Mouse (Mus musculus): ENCODE measurements at regions not wholly inside any gene's neighbourhood (a gene's known extent, or its start where the extent isn't known, plus 50 kb on each side); places are given as distances from the start of the nearest gene placed in this dataset.

GRCm38 (mm10) chr9:118228691-118229427 is 78.9 kb upstream of the Cmc1 start:
- no peaks in the 10 kb centered on the region for H3K36me3 ChIP-seq (ENCODE audit: control insufficient read depth, insufficient read depth, low read length, poor library complexity, severe bottlenecking)
- in situ Hi-C loops (cut with MboI; ENCODE audit: low sequenced_read_pairs in 2 of 2, unreplicated experiment in 2 of 2) = no loop called here
- H3K9ac ChIP-seq (ENCODE audit: insufficient read depth, low read depth, low read length, poor library complexity, severe bottlenecking) = no peak overlapping the region
- no peak overlapping the region for H3K4me3 ChIP-seq (ENCODE audit: insufficient read depth in 1 of 2, low read depth in 1 of 2, low read length in 2 of 2, poor library complexity in 1 of 2, severe bottlenecking in 1 of 2)
- DNase-seq (ENCODE audit: low read depth, low spot score) = no peak
- TF ChIP-seq MAFK (IDR thresholded peaks at IDR 0.05; ENCODE audit: insufficient read depth, low read depth, low read length) (no peak), ZC3H11A (IDR thresholded peaks at IDR 0.05; ENCODE audit: borderline replicate concordance, low read depth, low read length) (no peak), ZNF384 (IDR thresholded peaks at IDR 0.05; ENCODE audit: low read depth, low read length) (no peak), CHD2 (IDR thresholded peaks at IDR 0.05; ENCODE audit: low read depth, low read length) (no peak), HCFC1 (IDR thresholded peaks at IDR 0.05; ENCODE audit: borderline replicate concordance, insufficient read depth, low read length) (no peak)
- H3K9me3 ChIP-seq (ENCODE audit: control insufficient read depth, insufficient read depth, low read depth, low read length) = no peaks in the 10 kb centered on the region
- peaks cover 0 to 2% of the 10 kb centered on the region in 2 experiments; a peak in 1 of 4 replicates for H3K4me1 ChIP-seq (ENCODE audit: control insufficient read depth in 2 of 2, insufficient read depth in 2 of 2, low read length in 2 of 2, poor library complexity in 1 of 2)
- H3K27ac ChIP-seq (ENCODE audit: insufficient read depth, low read depth, low read length, poor library complexity, severe bottlenecking) = no peak overlapping the region

DNA sequence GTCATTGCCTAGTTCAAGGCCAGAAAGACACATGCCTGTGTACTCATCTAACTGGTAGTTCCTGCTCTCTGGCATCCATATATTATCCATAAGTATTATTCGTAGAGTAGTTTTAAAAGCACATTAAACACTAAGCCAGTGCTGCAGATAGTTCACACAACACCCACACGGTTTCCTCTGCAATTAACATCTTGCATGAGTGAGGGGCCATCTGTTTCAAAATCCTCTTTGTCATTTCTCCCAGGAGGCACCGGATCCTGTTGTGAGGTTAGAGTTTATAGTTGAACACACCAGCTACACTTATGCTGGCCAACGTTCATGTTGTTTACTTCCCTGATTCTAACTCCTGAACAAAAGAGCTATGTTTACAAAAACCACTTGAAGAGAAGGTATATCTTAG is 90.7 kb upstream of the Cmc1 start:
- in situ Hi-C loops (cut with MboI; ENCODE audit: low sequenced_read_pairs in 2 of 2, unreplicated experiment in 2 of 2) = no loop called here
- no peak for TF ChIP-seq ZNF384 (IDR thresholded peaks at IDR 0.05; ENCODE audit: low read depth, low read length)
- TF ChIP-seq MAFK (IDR thresholded peaks at IDR 0.05; ENCODE audit: insufficient read depth, low read depth, low read length) = no peak
- no peak for TF ChIP-seq CHD2 (IDR thresholded peaks at IDR 0.05; ENCODE audit: low read depth, low read length)
- TF ChIP-seq ZC3H11A (IDR thresholded peaks at IDR 0.05; ENCODE audit: borderline replicate concordance, low read depth, low read length) = no peak
- TF ChIP-seq HCFC1 (IDR thresholded peaks at IDR 0.05; ENCODE audit: borderline replicate concordance, insufficient read depth, low read length) = no peak
- Histone ChIP-seq H3K9me3 (ENCODE audit: control insufficient read depth, insufficient read depth, low read depth, low read length) (no peaks in the 10 kb centered on the region; the same call in 1 of the 2 replicates), H3K27ac (ENCODE audit: insufficient read depth, low read depth, low read length, poor library complexity, severe bottlenecking) (no peak overlapping the region), H3K4me3 (ENCODE audit: insufficient read depth in 1 of 2, low read depth in 1 of 2, low read length in 2 of 2, poor library complexity in 1 of 2, severe bottlenecking in 1 of 2) (no peak overlapping the region), H3K9ac (ENCODE audit: insufficient read depth, low read depth, low read length, poor library complexity, severe bottlenecking) (no peak overlapping the region), H3K4me1 (ENCODE audit: control insufficient read depth in 2 of 2, insufficient read depth in 2 of 2, low read length in 2 of 2, poor library complexity in 1 of 2) (no peaks in the 10 kb centered on the region), H3K36me3 (ENCODE audit: control insufficient read depth, insufficient read depth, low read length, poor library complexity, severe bottlenecking) (no peaks in the 10 kb centered on the region)
- no peak for DNase-seq (ENCODE audit: low read depth, low spot score)

- TF ChIP-seq CHD2 (IDR thresholded peaks at IDR 0.05; ENCODE audit: low read depth, low read length) (no peak), MAFK (IDR thresholded peaks at IDR 0.05; ENCODE audit: insufficient read depth, low read depth, low read length) (no peak), ZC3H11A (IDR thresholded peaks at IDR 0.05; ENCODE audit: borderline replicate concordance, low read depth, low read length) (no peak), ZNF384 (IDR thresholded peaks at IDR 0.05; ENCODE audit: low read depth, low read length) (no peak), HCFC1 (IDR thresholded peaks at IDR 0.05; ENCODE audit: borderline replicate concordance, insufficient read depth, low read length) (no peak)
- Histone ChIP-seq H3K36me3 (ENCODE audit: control insufficient read depth, insufficient read depth, low read length, poor library complexity, severe bottlenecking) (no peaks in the 10 kb centered on the region), H3K27ac (ENCODE audit: insufficient read depth, low read depth, low read length, poor library complexity, severe bottlenecking) (no peak overlapping the region), H3K4me1 (ENCODE audit: control insufficient read depth in 2 of 2, insufficient read depth in 2 of 2, low read length in 2 of 2, poor library complexity in 1 of 2) (no peaks in the 10 kb centered on the region), H3K9ac (ENCODE audit: insufficient read depth, low read depth, low read length, poor library complexity, severe bottlenecking) (no peak overlapping the region), H3K9me3 (ENCODE audit: control insufficient read depth, insufficient read depth, low read depth, low read length) (no peaks in the 10 kb centered on the region), H3K4me3 (ENCODE audit: insufficient read depth in 1 of 2, low read depth in 1 of 2, low read length in 2 of 2, poor library complexity in 1 of 2, severe bottlenecking in 1 of 2) (no peak overlapping the region)
- DNase-seq (ENCODE audit: low read depth, low spot score) = no peak
- in situ Hi-C loops (cut with MboI; ENCODE audit: low sequenced_read_pairs in 2 of 2, unreplicated experiment in 2 of 2) = no loop called here
Measured at GRCm38 (mm10) chr9:118246820-118247628, 97.0 kb upstream of the Cmc1 start.

- no peak for TF ChIP-seq HCFC1 (IDR thresholded peaks at IDR 0.05; ENCODE audit: borderline replicate concordance, insufficient read depth, low read length)
- no peak for TF ChIP-seq ZC3H11A (IDR thresholded peaks at IDR 0.05; ENCODE audit: borderline replicate concordance, low read depth, low read length)
- no peak for TF ChIP-seq CHD2 (IDR thresholded peaks at IDR 0.05; ENCODE audit: low read depth, low read length)
- TF ChIP-seq ZNF384 (IDR thresholded peaks at IDR 0.05; ENCODE audit: low read depth, low read length) = no peak
- TF ChIP-seq MAFK (IDR thresholded peaks at IDR 0.05; ENCODE audit: insufficient read depth, low read depth, low read length) = no peak
- no peak for DNase-seq (ENCODE audit: low read depth, low spot score)
Measured at GRCm38 (mm10) chr9:118253829-118254228, 103.9 kb upstream of the Cmc1 start.

More at GRCm38 (mm10) chr9:118253829-118254228, 103.9 kb upstream of the Cmc1 start:
- no peaks in the 10 kb centered on the region for H3K9me3 ChIP-seq (ENCODE audit: control insufficient read depth, insufficient read depth, low read depth, low read length)
- H3K4me3 ChIP-seq (ENCODE audit: insufficient read depth in 1 of 2, low read depth in 1 of 2, low read length in 2 of 2, poor library complexity in 1 of 2, severe bottlenecking in 1 of 2) = no peak overlapping the region
- H3K27ac ChIP-seq (ENCODE audit: insufficient read depth, low read depth, low read length, poor library complexity, severe bottlenecking) = no peak overlapping the region
- H3K4me1 ChIP-seq (ENCODE audit: control insufficient read depth in 2 of 2, insufficient read depth in 2 of 2, low read length in 2 of 2, poor library complexity in 1 of 2) = peaks cover 0 to 4% of the 10 kb centered on the region in 2 experiments; a peak in 1 of 4 replicates
- no peak overlapping the region for H3K9ac ChIP-seq (ENCODE audit: insufficient read depth, low read depth, low read length, poor library complexity, severe bottlenecking)
- no peaks in the 10 kb centered on the region for H3K36me3 ChIP-seq (ENCODE audit: control insufficient read depth, insufficient read depth, low read length, poor library complexity, severe bottlenecking)
- in situ Hi-C loops (cut with MboI; ENCODE audit: low sequenced_read_pairs in 2 of 2, unreplicated experiment in 2 of 2) = no loop called here
